Mouse (Mus musculus): ENCODE results near the gene Ypel2. TPM values are rescaled to one million over a fixed set of nuclear protein-coding genes. Genes with fewer than 3 reads are reported as not detected.

The Ypel2 gene
- total and polyA plus RNA-seq, 2 experiments from 2014 or later = 3.6 to 4.6 TPM

DNA sequence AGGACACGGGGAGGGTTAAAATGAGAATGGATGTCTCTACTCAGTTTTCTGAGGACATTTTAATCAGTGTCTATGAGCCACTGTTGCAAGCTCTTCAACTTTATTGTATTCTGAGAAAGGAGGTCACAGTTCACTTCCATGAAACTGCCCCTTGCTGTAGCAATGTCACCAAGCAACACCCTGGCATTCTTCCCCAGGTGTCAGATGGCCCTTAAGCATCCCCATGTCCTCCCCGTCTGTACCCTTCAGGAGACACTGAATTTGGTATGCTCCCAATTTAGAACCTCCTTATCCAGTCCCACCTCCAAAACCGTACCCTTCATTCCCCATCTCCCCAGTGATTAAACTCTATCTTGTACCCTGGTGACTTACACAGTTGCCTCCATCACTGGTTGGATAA lies 8.5 kb downstream of the Ypel2 start:
- Histone ChIP-seq H3K36me3 (ENCODE audit: insufficient read depth, low read length) (no peaks in the 10 kb centered on the region), H3K4me3 (ENCODE audit: low read length) (no peak overlapping the region), H3K27ac (no peak overlapping the region), H3K9ac (replicated peaks; ENCODE audit: low read length) (no peak overlapping the region), H3K4me1 (ENCODE audit: insufficient read depth, low read length) (no peaks in the 10 kb centered on the region), H3K4me2 (ENCODE audit: low read depth, low read length) (no peak overlapping the region), H3K27me3 (ENCODE audit: insufficient read depth, low read length) (no peaks in the 10 kb centered on the region), H3K9me3 (ENCODE audit: low read length) (no peaks in the 10 kb centered on the region)
- ATAC-seq (no peak), DNase-seq (ENCODE audit: low spot score) (no peak)
- WGBS = 67% methylated on average over 3 of the region's 3 CpGs
- no peak for TF ChIP-seq CTCF (IDR thresholded peaks at IDR 0.05; ENCODE audit: low read depth)

- no peak overlapping the region for H3K9ac ChIP-seq (replicated peaks; ENCODE audit: low read length)
- DNase-seq (ENCODE audit: low spot score) = no peak
- 40% methylated on average over 6 of the region's 6 CpGs for WGBS
Measured at GRCm38 (mm10) chr11:86983056-86983455, 10.5 kb downstream of the Ypel2 start.

DNA sequence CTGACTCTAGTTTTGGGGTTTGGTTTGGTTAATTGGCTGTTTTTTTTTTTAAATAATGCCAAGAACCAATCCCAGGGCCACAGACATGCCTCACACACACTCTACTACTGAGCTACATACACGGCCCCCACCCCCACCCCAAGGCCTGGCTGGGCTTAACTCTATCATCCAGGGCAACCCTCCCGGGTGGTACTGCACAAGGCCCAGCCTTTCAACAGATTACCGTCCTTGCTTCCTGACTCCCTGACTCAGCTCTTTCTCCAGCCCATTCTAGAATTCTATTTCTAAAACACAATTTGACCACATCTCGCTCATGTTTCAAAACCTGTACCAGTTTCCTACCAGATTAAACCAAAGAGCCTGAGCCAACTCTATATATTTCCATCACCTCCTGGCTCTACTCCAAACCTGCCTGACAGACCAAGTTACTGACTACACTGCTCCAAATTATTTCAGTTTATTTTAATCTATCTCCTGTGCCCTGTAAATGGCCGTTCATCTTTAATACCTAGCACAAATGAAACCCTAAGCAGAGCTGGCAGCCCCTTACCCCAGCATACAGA lies 12.2 kb downstream of the Ypel2 start:
- DNase-seq (ENCODE audit: low spot score) = no peak
- no peak overlapping the region for H3K4me3 ChIP-seq (ENCODE audit: low read length)
- ATAC-seq = no peak

More at GRCm38 (mm10) chr11:86983056-86983455, 10.5 kb downstream of the Ypel2 start:
- H3K9me3 ChIP-seq (ENCODE audit: low read length) = no peaks in the 10 kb centered on the region
- H3K4me2 ChIP-seq (ENCODE audit: low read depth, low read length) = no peak overlapping the region
- no peak for ATAC-seq
- H3K27me3 ChIP-seq (ENCODE audit: insufficient read depth, low read length) = no peaks in the 10 kb centered on the region
- H3K4me3 ChIP-seq (ENCODE audit: low read length) = no peak overlapping the region
- no peak overlapping the region for H3K27ac ChIP-seq
- H3K36me3 ChIP-seq (ENCODE audit: insufficient read depth, low read length) = no peaks in the 10 kb centered on the region
- H3K4me1 ChIP-seq (ENCODE audit: insufficient read depth, low read length) = no peaks in the 10 kb centered on the region
- TF ChIP-seq CTCF (IDR thresholded peaks at IDR 0.05; ENCODE audit: low read depth) = no peak

GRCm38 (mm10) chr11:86980526-86980925 lies 13.0 kb downstream of the Ypel2 start:
- H3K27ac ChIP-seq = no peak overlapping the region
- H3K4me1 ChIP-seq (ENCODE audit: insufficient read depth, low read length) = no peaks in the 10 kb centered on the region
- no peak overlapping the region for H3K4me3 ChIP-seq (ENCODE audit: low read length)
- 89% methylated on average over 6 of the region's 6 CpGs for WGBS
- no peaks in the 10 kb centered on the region for H3K27me3 ChIP-seq (ENCODE audit: insufficient read depth, low read length)
- ATAC-seq = no peak
- no peak overlapping the region for H3K4me2 ChIP-seq (ENCODE audit: low read depth, low read length)
- H3K9ac ChIP-seq (replicated peaks; ENCODE audit: low read length) = no peak overlapping the region
- TF ChIP-seq CTCF (IDR thresholded peaks at IDR 0.05; ENCODE audit: low read depth) = no peak
- H3K9me3 ChIP-seq (ENCODE audit: low read length) = no peaks in the 10 kb centered on the region
- DNase-seq (ENCODE audit: low spot score) = no peak
- no peaks in the 10 kb centered on the region for H3K36me3 ChIP-seq (ENCODE audit: insufficient read depth, low read length)

More for the DNA sequence above, 12.2 kb downstream of the Ypel2 start:
- no peaks in the 10 kb centered on the region for H3K27me3 ChIP-seq (ENCODE audit: insufficient read depth, low read length)
- no peaks in the 10 kb centered on the region for H3K36me3 ChIP-seq (ENCODE audit: insufficient read depth, low read length)
- no peak overlapping the region for H3K27ac ChIP-seq
- H3K4me2 ChIP-seq (ENCODE audit: low read depth, low read length) = no peak overlapping the region
- H3K9ac ChIP-seq (replicated peaks; ENCODE audit: low read length) = no peak overlapping the region
- TF ChIP-seq CTCF (IDR thresholded peaks at IDR 0.05; ENCODE audit: low read depth) = no peak
- H3K4me1 ChIP-seq (ENCODE audit: insufficient read depth, low read length) = no peaks in the 10 kb centered on the region
- no peaks in the 10 kb centered on the region for H3K9me3 ChIP-seq (ENCODE audit: low read length)
- WGBS = 73% methylated on average over 5 of the region's 5 CpGs

DNA sequence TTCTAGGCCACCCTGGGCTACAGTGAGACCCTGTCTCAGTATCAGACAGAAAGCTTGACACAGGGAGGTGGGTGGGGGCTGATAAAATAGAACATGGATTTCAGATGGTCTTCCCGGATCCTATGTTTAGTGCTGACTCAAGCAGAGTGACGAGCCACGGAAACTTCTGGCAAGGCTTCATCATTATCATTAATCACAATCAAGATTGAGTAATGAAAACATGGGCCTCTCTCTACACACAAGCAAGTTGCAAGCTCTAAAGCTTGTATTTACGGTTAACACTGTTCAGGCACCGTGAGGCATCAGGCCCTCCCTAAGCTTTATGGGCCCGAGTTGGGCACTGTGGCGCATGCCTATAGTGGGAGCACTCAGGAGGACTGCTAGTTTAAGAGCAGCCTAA lies 13.7 kb downstream of the Ypel2 start:
- H3K4me1 ChIP-seq (ENCODE audit: insufficient read depth, low read length) = no peaks in the 10 kb centered on the region
- H3K27me3 ChIP-seq (ENCODE audit: insufficient read depth, low read length) = no peaks in the 10 kb centered on the region
- H3K4me3 ChIP-seq (ENCODE audit: low read length) = no peak overlapping the region
- no peaks in the 10 kb centered on the region for H3K36me3 ChIP-seq (ENCODE audit: insufficient read depth, low read length)
- no peak for TF ChIP-seq CTCF (IDR thresholded peaks at IDR 0.05; ENCODE audit: low read depth)
- 89% methylated on average over 7 of the region's 7 CpGs for WGBS
- no peaks in the 10 kb centered on the region for H3K9me3 ChIP-seq (ENCODE audit: low read length)
- H3K4me2 ChIP-seq (ENCODE audit: low read depth, low read length) = no peak overlapping the region
- no peak overlapping the region for H3K9ac ChIP-seq (replicated peaks; ENCODE audit: low read length)
- no peak overlapping the region for H3K27ac ChIP-seq
- no peak for DNase-seq (ENCODE audit: low spot score)
- ATAC-seq = no peak

- H3K9me3 ChIP-seq (ENCODE audit: low read length) = no peaks in the 10 kb centered on the region
- H3K4me3 ChIP-seq (ENCODE audit: low read length) = no peak overlapping the region
- WGBS = 89% methylated on average over 5 of the region's 5 CpGs
- TF ChIP-seq CTCF (IDR thresholded peaks at IDR 0.05; ENCODE audit: low read depth) = no peak
- no peak overlapping the region for H3K9ac ChIP-seq (replicated peaks; ENCODE audit: low read length)
- H3K27ac ChIP-seq = no peak overlapping the region
- no peaks in the 10 kb centered on the region for H3K4me1 ChIP-seq (ENCODE audit: insufficient read depth, low read length)
- ATAC-seq = no peak
- H3K4me2 ChIP-seq (ENCODE audit: low read depth, low read length) = no peak overlapping the region
- no peak for DNase-seq (ENCODE audit: low spot score)
- H3K36me3 ChIP-seq (ENCODE audit: insufficient read depth, low read length) = no peaks in the 10 kb centered on the region
- H3K27me3 ChIP-seq (ENCODE audit: insufficient read depth, low read length) = no peaks in the 10 kb centered on the region
Measured at GRCm38 (mm10) chr11:86977242-86977641, 16.3 kb downstream of the Ypel2 start.

DNA sequence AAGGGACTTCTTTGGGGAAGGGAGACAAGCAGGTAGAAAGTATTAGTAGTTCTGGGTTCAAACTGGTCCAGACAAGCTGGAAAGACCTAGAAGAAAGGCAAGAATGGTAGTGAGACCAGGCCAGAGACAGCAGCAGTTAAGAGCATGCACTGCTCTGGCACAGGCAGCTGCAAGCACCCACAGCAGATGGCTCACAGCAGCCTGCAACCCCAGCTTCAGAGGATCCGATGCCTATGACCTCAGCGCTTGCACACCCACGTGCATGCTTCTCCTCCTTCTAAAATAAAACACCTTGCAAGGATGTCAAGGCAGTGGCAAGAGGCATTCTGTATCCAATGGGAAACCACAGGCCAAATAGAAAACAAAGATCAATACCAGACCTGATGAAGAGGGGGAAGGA lies 19.1 kb downstream of the Ypel2 start:
- no peak overlapping the region for H3K4me3 ChIP-seq (ENCODE audit: low read length)
- H3K4me1 ChIP-seq (ENCODE audit: insufficient read depth, low read length) = no peaks in the 10 kb centered on the region; the same call in 1 of the 2 replicates
- no peaks in the 10 kb centered on the region for H3K27me3 ChIP-seq (ENCODE audit: insufficient read depth, low read length)
- no peak overlapping the region for H3K4me2 ChIP-seq (ENCODE audit: low read depth, low read length)
- WGBS = 61% methylated on average over 3 of the region's 3 CpGs
- H3K27ac ChIP-seq = no peak overlapping the region
- H3K36me3 ChIP-seq (ENCODE audit: insufficient read depth, low read length) = no peaks in the 10 kb centered on the region
- no peak for TF ChIP-seq CTCF (IDR thresholded peaks at IDR 0.05; ENCODE audit: low read depth)
- no peaks in the 10 kb centered on the region for H3K9me3 ChIP-seq (ENCODE audit: low read length)
- DNase-seq (ENCODE audit: low spot score) (no peak), ATAC-seq (no peak)
- H3K9ac ChIP-seq (replicated peaks; ENCODE audit: low read length) = no peak overlapping the region

All from hindbrain, postnatal 0 days (tissue).